17 mouse cellular contexts compared by ENCODE assay signal in genomic region chr17:31470766-31471418, GRCm38 (mm10). TPM values are rescaled to one million over a fixed set of nuclear protein-coding genes. Genes with fewer than 3 reads are reported as not detected.
DNase-seq lines count a peak whose midpoint lies in the region; ATAC-seq lines count a peak whose summit lies in the region.
"Had no signal": no experiment of that assay in that cellular context is flagged by ENCODE, and none has a peak within 500 bp of the region (broad histone marks: within the 10 kb centered on the region; RNA-seq: fewer than 3 reads in every experiment).

No protein-coding gene starts in this region.

- peak; percentile 53 for DNase-seq in neural tube, embryonic 11.5 days (ENCODE audit: low spot score)
- no peak for DNase-seq in neural tube, embryonic 10.5 days (ENCODE audit: extremely low spot score, low spot score)
- DNase-seq in mesoderm, embryonic 11.5 days (ENCODE audit: low read depth, low spot score) = peak; percentile 43
- DNase-seq in thymus, postnatal 25 days = no peak
- DNase-seq in kidney, adult 8-10 months = no peak
- DNase-seq in spleen, postnatal 10 days (ENCODE audit: low spot score in 2 of 2) = no peak
- DNase-seq: adrenal gland, postnatal 36 days; cerebellum, postnatal 10 days; heart, adult 2 months; kidney, adult 18-20 months; kidney, postnatal 36 days had no signal

- no peaks in the 10 kb centered on the region for H3K4me1 ChIP-seq in neural tube, embryonic 11.5 days (ENCODE audit: control insufficient read depth, insufficient read depth, low read length)
- peaks cover 14% of the 10 kb centered on the region for H3K4me1 ChIP-seq in hindbrain, embryonic 12.5 days
- H3K4me1 ChIP-seq in neural tube, embryonic 14.5 days (ENCODE audit: control insufficient read depth, insufficient read depth, low read length) = peaks cover 6% of the 10 kb centered on the region
- H3K4me1 ChIP-seq: limb, embryonic 13.5 days had no signal

- 0 out of 2 replicates have a peak, but pooled peaks have one; percentile 13 for ATAC-seq in neural tube, embryonic 11.5 days (ENCODE audit: insufficient read depth, low FRiP score, low TSS enrichment)
- ATAC-seq in hindbrain, embryonic 12.5 days (ENCODE audit: low FRiP score) = peak; percentile 52; the same call in 1 of the 2 replicates
- ATAC-seq in neural tube, embryonic 14.5 days (ENCODE audit: low read depth) = peak; percentile 73
- ATAC-seq: lung, postnatal 0 days had no signal

- no peak overlapping the region for H3K4me3 ChIP-seq in neural tube, embryonic 11.5 days (ENCODE audit: low read depth, low read length)
- no peak overlapping the region for H3K4me3 ChIP-seq in hindbrain, embryonic 12.5 days
- H3K4me3 ChIP-seq in neural tube, embryonic 14.5 days (ENCODE audit: low read depth, low read length) = no peak overlapping the region
- H3K4me3 ChIP-seq: heart, adult 2 months; limb, embryonic 13.5 days; midbrain, embryonic 12.5 days had no signal

- H3K4me2 ChIP-seq in neural tube, embryonic 11.5 days (ENCODE audit: low read depth) = no peak overlapping the region
- H3K4me2 ChIP-seq in hindbrain, embryonic 12.5 days (replicated peaks) = no peak overlapping the region
- H3K4me2 ChIP-seq in neural tube, embryonic 14.5 days (ENCODE audit: low read depth, low read length) = no peak overlapping the region
- H3K4me2 ChIP-seq: limb, embryonic 13.5 days; midbrain, embryonic 12.5 days had no signal

- WGBS in neural tube, embryonic 11.5 days = 57% methylated on average over 5 of the region's 5 CpGs
- WGBS in hindbrain, embryonic 12.5 days = 42% methylated on average over 5 of the region's 5 CpGs
- 29% methylated on average over 5 of the region's 5 CpGs for WGBS in neural tube, embryonic 14.5 days

- no peak overlapping the region for H3K27ac ChIP-seq in neural tube, embryonic 11.5 days (ENCODE audit: low read depth, low read length)
- no peak overlapping the region for H3K27ac ChIP-seq in hindbrain, embryonic 12.5 days
- no peak overlapping the region for H3K27ac ChIP-seq in neural tube, embryonic 14.5 days (ENCODE audit: low read depth, low read length)
- H3K27ac ChIP-seq: heart, adult 2 months; limb, embryonic 13.5 days; liver, embryonic 14.5 days; midbrain, embryonic 12.5 days had no signal

- no peaks in the 10 kb centered on the region for H3K27me3 ChIP-seq in neural tube, embryonic 11.5 days (ENCODE audit: control insufficient read depth, insufficient read depth, low read length)
- H3K27me3 ChIP-seq in hindbrain, embryonic 12.5 days = no peaks in the 10 kb centered on the region
- H3K27me3 ChIP-seq in neural tube, embryonic 14.5 days (ENCODE audit: control insufficient read depth, insufficient read depth, low read length) = no peaks in the 10 kb centered on the region
- H3K27me3 ChIP-seq: limb, embryonic 13.5 days; midbrain, embryonic 12.5 days had no signal

- no peaks in the 10 kb centered on the region for H3K9me3 ChIP-seq in neural tube, embryonic 11.5 days (ENCODE audit: control insufficient read depth, low read length)
- H3K9me3 ChIP-seq in hindbrain, embryonic 12.5 days (replicated peaks) = no peaks in the 10 kb centered on the region
- no peaks in the 10 kb centered on the region for H3K9me3 ChIP-seq in neural tube, embryonic 14.5 days (ENCODE audit: control insufficient read depth, low read length)
- H3K9me3 ChIP-seq: limb, embryonic 13.5 days had no signal

- peaks cover 6% of the 10 kb centered on the region for H3K36me3 ChIP-seq in neural tube, embryonic 11.5 days (ENCODE audit: control insufficient read depth, insufficient read depth, low read length)
- peaks cover 76% of the 10 kb centered on the region for H3K36me3 ChIP-seq in hindbrain, embryonic 12.5 days
- peaks cover 20% of the 10 kb centered on the region for H3K36me3 ChIP-seq in neural tube, embryonic 14.5 days (ENCODE audit: control insufficient read depth, insufficient read depth, low read length)

- no peak overlapping the region for H3K9ac ChIP-seq in neural tube, embryonic 11.5 days (ENCODE audit: low read length)
- H3K9ac ChIP-seq in hindbrain, embryonic 12.5 days = no peak overlapping the region
- no peak overlapping the region for H3K9ac ChIP-seq in neural tube, embryonic 14.5 days (replicated peaks; ENCODE audit: low read depth, low read length)
- H3K9ac ChIP-seq: limb, embryonic 13.5 days; liver, embryonic 14.5 days; midbrain, embryonic 12.5 days had no signal

RNA-seq across cellular contexts. Expression of gene Wdr4, which starts 48.9 kb away (rescaled TPM):
- 40.1 and 42.5 TPM in 2 replicates for polyA plus RNA-seq in neural tube, embryonic 11.5 days (2014; fragmentation: Nextera tagmentation; extraction: Ambion mirVana)
- 36.2 and 39.0 TPM in 2 replicates for polyA plus RNA-seq in hindbrain, embryonic 12.5 days (2016; fragmentation: Nextera tagmentation; extraction: Ambion mirVana)
- 29.9 and 33.1 TPM in 2 replicates for polyA plus RNA-seq in neural tube, embryonic 14.5 days (2014; fragmentation: Nextera tagmentation; extraction: Ambion mirVana)

RNA-seq across cellular contexts. Expression of gene Ndufv3, which starts 49.0 kb away (rescaled TPM):
- 250 and 260 TPM in 2 replicates for polyA plus RNA-seq in neural tube, embryonic 11.5 days (2014; fragmentation: Nextera tagmentation; extraction: Ambion mirVana)
- 230 and 273 TPM in 2 replicates for polyA plus RNA-seq in hindbrain, embryonic 12.5 days (2016; fragmentation: Nextera tagmentation; extraction: Ambion mirVana)
- polyA plus RNA-seq in neural tube, embryonic 14.5 days (2014; fragmentation: Nextera tagmentation; extraction: Ambion mirVana) = 422 and 513 TPM in 2 replicates

Comparison
In these comparisons a context has a peak if more than half of its experiments do, and no peak if none do; other contexts are left out.
1. DNase-seq: peak in neural tube, embryonic 11.5 days (single experiment) and mesoderm, embryonic 11.5 days (single experiment); none in neural tube, embryonic 10.5 days (single experiment), thymus, postnatal 25 days (single experiment), kidney, adult 8-10 months (0 of 2) and spleen, postnatal 10 days (0 of 2).
2. ATAC-seq: peak in every context shown above with its lines; median percentile 73 in neural tube, embryonic 14.5 days; 52 in hindbrain, embryonic 12.5 days; 13 in neural tube, embryonic 11.5 days.